Mouse (Mus musculus): ENCODE measurements around the gene Ptprt. TPM values are rescaled to one million over a fixed set of nuclear protein-coding genes. Genes with fewer than 3 reads are reported as not detected.

The Ptprt gene
- polyA plus RNA-seq, 1 experiment from 2014 or later, result 0.66 TPM

DNA sequence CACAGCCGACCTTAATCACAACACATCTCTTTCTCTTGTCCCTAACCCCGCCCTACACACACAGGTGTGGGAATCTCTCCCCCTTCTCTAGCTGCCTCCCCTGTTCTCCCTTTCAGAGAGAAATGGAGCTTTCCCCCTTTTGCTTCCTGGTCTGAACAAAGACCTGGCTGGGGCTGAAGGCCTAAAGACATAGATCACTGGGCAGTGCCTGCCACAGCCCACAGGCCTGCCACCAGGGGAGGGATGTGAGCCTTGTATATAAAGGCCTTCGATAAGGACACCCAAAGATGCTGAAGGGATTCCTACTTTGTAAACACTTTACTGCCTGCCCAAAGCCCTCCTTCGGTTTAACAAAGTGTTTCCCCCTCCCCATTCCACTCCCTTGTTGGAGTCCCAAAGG, 786 bp upstream of the Ptprt start:
- Histone ChIP-seq H3K27me3 (ENCODE audit: control insufficient read depth, insufficient read depth, low read length) (peaks cover 55% of the 10 kb centered on the region), H3K9ac (ENCODE audit: low read depth, low read length) (no peak overlapping the region), H3K4me3 (ENCODE audit: low read depth, low read length) (no peak overlapping the region), H3K4me1 (ENCODE audit: control insufficient read depth, insufficient read depth, low read length) (no peaks in the 10 kb centered on the region; the same call in 1 of the 2 replicates), H3K36me3 (ENCODE audit: control insufficient read depth, insufficient read depth, low read length) (no peaks in the 10 kb centered on the region), H3K4me2 (no peak overlapping the region; the same call in 1 of the 2 replicates), H3K9me3 (replicated peaks; ENCODE audit: control insufficient read depth, low read length) (no peaks in the 10 kb centered on the region), H3K27ac (ENCODE audit: low read depth, low read length) (no peak overlapping the region)
- WGBS (ENCODE audit: insufficient replicate concordance), result 11% methylated on average over 4 of the region's 4 CpGs
- no peak for ATAC-seq (replicated peaks; ENCODE audit: insufficient number of reproducible peaks, low FRiP score, low TSS enrichment)

DNA sequence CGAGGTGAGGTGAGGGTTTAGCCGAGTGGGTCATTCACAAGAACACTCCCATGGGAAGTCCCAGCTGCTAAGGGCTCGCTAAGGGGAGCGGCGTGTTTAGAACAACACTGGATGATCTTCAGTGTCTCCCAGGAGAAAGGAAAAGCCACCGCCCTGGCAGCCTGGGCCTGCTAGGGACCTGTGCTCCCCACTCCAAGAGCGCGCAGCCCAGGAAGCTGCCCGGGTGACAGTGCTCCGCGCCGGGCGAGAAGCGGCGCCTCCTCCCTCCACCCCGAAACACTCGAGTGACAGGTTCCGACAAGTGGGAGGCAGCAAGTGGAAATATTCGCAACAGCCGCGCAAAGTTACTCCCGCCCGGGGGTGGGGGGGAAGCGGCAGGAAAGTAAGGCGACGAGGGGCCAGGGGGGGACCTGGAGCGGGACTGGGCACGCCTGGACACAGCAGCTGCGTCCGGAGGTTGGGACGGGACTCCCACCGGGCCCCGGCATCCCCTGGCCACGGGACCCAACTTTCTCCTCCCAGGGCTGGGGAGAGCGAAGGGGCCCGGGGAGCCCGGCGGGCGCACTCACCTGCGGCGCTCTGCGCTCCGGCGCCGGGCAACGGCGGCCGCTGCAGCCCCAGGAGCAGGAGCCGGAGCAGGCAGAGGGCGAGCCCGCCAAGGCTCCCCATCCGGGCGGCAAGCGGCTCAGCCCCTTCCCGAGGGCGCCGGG, 561 bp downstream of the Ptprt start:
- Histone ChIP-seq H3K36me3 (ENCODE audit: control insufficient read depth, insufficient read depth, low read length) (no peaks in the 10 kb centered on the region), H3K27me3 (ENCODE audit: control insufficient read depth, insufficient read depth, low read length) (peaks cover 58% of the 10 kb centered on the region), H3K27ac (ENCODE audit: low read depth, low read length) (no peak overlapping the region), H3K9me3 (replicated peaks; ENCODE audit: control insufficient read depth, low read length) (no peaks in the 10 kb centered on the region), H3K4me2 (peak overlapping the region; percentile 97), H3K4me3 (ENCODE audit: low read depth, low read length) (peak overlapping the region; percentile 55), H3K9ac (ENCODE audit: low read depth, low read length) (0 out of 2 replicates have a peak overlapping the region, but pooled peaks have one; percentile 16), H3K4me1 (ENCODE audit: control insufficient read depth, insufficient read depth, low read length) (no peaks in the 10 kb centered on the region; the same call in 1 of the 2 replicates)
- WGBS (ENCODE audit: insufficient replicate concordance), result under 1% methylated on average over 33 of the region's 57 CpGs
- no peak for ATAC-seq (replicated peaks; ENCODE audit: insufficient number of reproducible peaks, low FRiP score, low TSS enrichment)

DNA sequence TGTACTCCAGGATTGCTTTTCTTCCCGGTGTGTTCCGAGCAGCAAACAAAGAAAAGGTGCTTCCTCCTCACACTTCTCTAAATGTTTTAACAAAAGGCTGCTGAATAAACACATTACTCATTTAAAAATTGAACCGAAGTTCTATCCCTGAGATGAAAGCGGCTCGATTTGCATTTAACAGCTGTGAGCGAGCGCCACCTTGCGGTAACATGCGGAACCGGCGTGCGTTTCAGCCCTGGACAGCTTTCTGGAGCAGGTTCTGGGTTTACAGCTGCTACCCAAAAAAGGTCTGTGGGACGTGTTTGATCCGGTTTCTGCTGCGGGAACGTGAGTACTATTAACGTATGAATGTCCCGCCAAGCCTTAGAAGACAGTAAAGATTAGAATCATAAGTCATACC, 1.9 kb downstream of the Ptprt start:
- no peak for ATAC-seq (replicated peaks; ENCODE audit: insufficient number of reproducible peaks, low FRiP score, low TSS enrichment)
- no peaks in the 10 kb centered on the region; the same call in 1 of the 2 replicates for H3K4me1 ChIP-seq (ENCODE audit: control insufficient read depth, insufficient read depth, low read length)
- peaks cover 58% of the 10 kb centered on the region for H3K27me3 ChIP-seq (ENCODE audit: control insufficient read depth, insufficient read depth, low read length)
- H3K36me3 ChIP-seq (ENCODE audit: control insufficient read depth, insufficient read depth, low read length), result no peaks in the 10 kb centered on the region
- peak overlapping the region; percentile 97 for H3K4me2 ChIP-seq
- no peaks in the 10 kb centered on the region for H3K9me3 ChIP-seq (replicated peaks; ENCODE audit: control insufficient read depth, low read length)
- H3K4me3 ChIP-seq (ENCODE audit: low read depth, low read length), result peak overlapping the region; percentile 55
- no peak overlapping the region for H3K9ac ChIP-seq (ENCODE audit: low read depth, low read length)
- under 1% methylated on average over 18 of the region's 18 CpGs for WGBS (ENCODE audit: insufficient replicate concordance)
- no peak overlapping the region for H3K27ac ChIP-seq (ENCODE audit: low read depth, low read length)

DNA sequence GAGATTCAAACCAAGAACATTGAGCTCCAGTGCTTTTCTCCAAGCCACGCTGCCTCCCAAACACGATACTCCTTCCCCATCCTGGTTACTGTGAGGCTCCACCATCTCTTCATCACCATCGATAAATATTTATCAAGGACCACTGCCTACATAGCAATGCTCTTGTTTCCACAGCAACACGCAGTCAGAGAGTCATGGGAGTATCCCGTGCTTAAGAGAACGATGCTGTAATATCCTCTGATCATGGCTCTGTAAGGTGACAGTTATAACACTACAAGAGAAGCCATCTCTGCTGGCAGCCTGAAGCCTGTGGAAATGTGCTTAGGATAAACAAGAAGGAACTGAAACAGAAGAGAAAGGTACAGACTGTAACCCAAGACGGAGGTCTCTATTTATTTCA, 3.4 kb downstream of the Ptprt start:
- ATAC-seq (replicated peaks; ENCODE audit: insufficient number of reproducible peaks, low FRiP score, low TSS enrichment), result no peak
- WGBS (ENCODE audit: insufficient replicate concordance), result 65% methylated on average over 7 of the region's 7 CpGs
- Histone ChIP-seq H3K27ac (ENCODE audit: low read depth, low read length) (no peak overlapping the region), H3K4me3 (ENCODE audit: low read depth, low read length) (no peak overlapping the region), H3K36me3 (ENCODE audit: control insufficient read depth, insufficient read depth, low read length) (no peaks in the 10 kb centered on the region), H3K4me1 (ENCODE audit: control insufficient read depth, insufficient read depth, low read length) (no peaks in the 10 kb centered on the region; the same call in 1 of the 2 replicates), H3K9me3 (replicated peaks; ENCODE audit: control insufficient read depth, low read length) (no peaks in the 10 kb centered on the region), H3K9ac (ENCODE audit: low read depth, low read length) (no peak overlapping the region), H3K27me3 (ENCODE audit: control insufficient read depth, insufficient read depth, low read length) (peaks cover 46% of the 10 kb centered on the region), H3K4me2 (no peak overlapping the region)

DNA sequence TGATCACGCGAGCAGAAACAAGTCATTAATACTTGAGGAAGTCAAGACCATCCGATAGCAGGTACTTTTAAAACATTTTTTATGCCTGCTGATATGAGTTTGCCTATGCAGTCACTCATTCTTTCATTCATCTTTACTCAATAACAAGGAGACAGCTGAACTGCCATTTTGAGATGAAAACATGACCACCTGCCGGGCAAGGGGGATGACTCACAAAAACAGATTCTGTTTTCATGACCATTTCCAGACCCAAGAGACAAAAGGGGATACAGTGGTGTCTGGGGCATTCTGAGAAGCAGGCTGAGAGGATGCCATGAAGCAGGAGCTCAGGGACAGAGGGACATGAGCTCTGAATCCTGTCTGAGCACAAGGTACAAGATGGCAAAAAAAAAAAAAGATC, 6.5 kb downstream of the Ptprt start:
- Histone ChIP-seq H3K27me3 (ENCODE audit: control insufficient read depth, insufficient read depth, low read length) (peaks cover 15% of the 10 kb centered on the region), H3K4me2 (no peak overlapping the region), H3K4me1 (ENCODE audit: control insufficient read depth, insufficient read depth, low read length) (no peaks in the 10 kb centered on the region), H3K27ac (ENCODE audit: low read depth, low read length) (no peak overlapping the region), H3K9me3 (replicated peaks; ENCODE audit: control insufficient read depth, low read length) (no peaks in the 10 kb centered on the region), H3K9ac (ENCODE audit: low read depth, low read length) (no peak overlapping the region), H3K4me3 (ENCODE audit: low read depth, low read length) (no peak overlapping the region), H3K36me3 (ENCODE audit: control insufficient read depth, insufficient read depth, low read length) (no peaks in the 10 kb centered on the region)
- WGBS (ENCODE audit: insufficient replicate concordance), result 79% methylated on average over 4 of the region's 4 CpGs
- no peak for ATAC-seq (replicated peaks; ENCODE audit: insufficient number of reproducible peaks, low FRiP score, low TSS enrichment)

DNA sequence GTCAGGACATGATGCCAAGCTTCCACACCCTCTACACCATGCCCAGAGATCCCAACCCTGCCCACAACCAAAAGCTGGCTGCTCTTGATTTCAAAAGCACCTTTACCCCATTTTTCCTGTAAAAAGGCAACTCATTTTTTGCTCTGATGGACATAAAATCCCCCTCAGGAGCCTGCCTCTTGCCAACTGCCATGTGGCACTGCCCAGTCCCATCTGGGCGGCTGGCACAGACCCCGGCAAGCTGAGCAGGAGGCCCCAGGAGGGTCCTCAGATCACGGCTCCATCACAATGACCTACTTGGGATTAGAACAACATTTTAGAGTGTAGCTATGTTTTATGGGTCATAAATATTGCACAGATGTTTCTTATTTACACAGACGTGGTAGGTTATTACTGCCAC, 22.3 kb downstream of the Ptprt start:
- Histone ChIP-seq H3K9me3 (replicated peaks; ENCODE audit: control insufficient read depth, low read length) (no peaks in the 10 kb centered on the region), H3K27me3 (ENCODE audit: control insufficient read depth, insufficient read depth, low read length) (no peaks in the 10 kb centered on the region), H3K36me3 (ENCODE audit: control insufficient read depth, insufficient read depth, low read length) (no peaks in the 10 kb centered on the region), H3K4me3 (ENCODE audit: low read depth, low read length) (no peak overlapping the region), H3K4me2 (no peak overlapping the region), H3K9ac (ENCODE audit: low read depth, low read length) (no peak overlapping the region), H3K27ac (ENCODE audit: low read depth, low read length) (no peak overlapping the region), H3K4me1 (ENCODE audit: control insufficient read depth, insufficient read depth, low read length) (no peaks in the 10 kb centered on the region)
- WGBS (ENCODE audit: insufficient replicate concordance), result 75% methylated on average over 4 of the region's 4 CpGs
- no peak for ATAC-seq (replicated peaks; ENCODE audit: insufficient number of reproducible peaks, low FRiP score, low TSS enrichment)

DNA sequence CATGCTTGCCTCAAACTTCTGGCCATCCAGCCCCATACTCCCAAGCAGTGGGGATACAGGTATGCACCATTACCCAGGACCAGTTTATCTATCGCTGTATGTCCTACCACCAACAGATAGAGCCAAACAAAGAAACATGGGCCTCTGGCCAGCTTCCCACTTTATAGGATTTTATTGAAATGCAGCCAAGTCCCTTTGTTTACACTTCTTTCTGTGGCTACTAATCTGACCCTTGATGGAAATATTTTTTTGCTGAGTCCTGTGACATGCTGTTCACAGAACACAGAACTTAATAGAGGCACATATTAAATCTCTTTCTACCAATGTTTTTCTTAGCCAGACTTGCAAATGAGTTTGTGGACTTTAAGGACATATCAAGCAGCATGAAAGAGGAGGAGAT, 23.4 kb downstream of the Ptprt start:
- no peaks in the 10 kb centered on the region for H3K4me1 ChIP-seq (ENCODE audit: control insufficient read depth, insufficient read depth, low read length)
- WGBS (ENCODE audit: insufficient replicate concordance), result 63% methylated on average over 1 of the region's 1 CpGs
- no peak overlapping the region for H3K4me3 ChIP-seq (ENCODE audit: low read depth, low read length)
- ATAC-seq (replicated peaks; ENCODE audit: insufficient number of reproducible peaks, low FRiP score, low TSS enrichment), result no peak
- H3K9ac ChIP-seq (ENCODE audit: low read depth, low read length), result no peak overlapping the region
- H3K27me3 ChIP-seq (ENCODE audit: control insufficient read depth, insufficient read depth, low read length), result no peaks in the 10 kb centered on the region
- H3K27ac ChIP-seq (ENCODE audit: low read depth, low read length), result no peak overlapping the region
- H3K9me3 ChIP-seq (replicated peaks; ENCODE audit: control insufficient read depth, low read length), result no peaks in the 10 kb centered on the region
- no peak overlapping the region for H3K4me2 ChIP-seq
- no peaks in the 10 kb centered on the region for H3K36me3 ChIP-seq (ENCODE audit: control insufficient read depth, insufficient read depth, low read length)

DNA sequence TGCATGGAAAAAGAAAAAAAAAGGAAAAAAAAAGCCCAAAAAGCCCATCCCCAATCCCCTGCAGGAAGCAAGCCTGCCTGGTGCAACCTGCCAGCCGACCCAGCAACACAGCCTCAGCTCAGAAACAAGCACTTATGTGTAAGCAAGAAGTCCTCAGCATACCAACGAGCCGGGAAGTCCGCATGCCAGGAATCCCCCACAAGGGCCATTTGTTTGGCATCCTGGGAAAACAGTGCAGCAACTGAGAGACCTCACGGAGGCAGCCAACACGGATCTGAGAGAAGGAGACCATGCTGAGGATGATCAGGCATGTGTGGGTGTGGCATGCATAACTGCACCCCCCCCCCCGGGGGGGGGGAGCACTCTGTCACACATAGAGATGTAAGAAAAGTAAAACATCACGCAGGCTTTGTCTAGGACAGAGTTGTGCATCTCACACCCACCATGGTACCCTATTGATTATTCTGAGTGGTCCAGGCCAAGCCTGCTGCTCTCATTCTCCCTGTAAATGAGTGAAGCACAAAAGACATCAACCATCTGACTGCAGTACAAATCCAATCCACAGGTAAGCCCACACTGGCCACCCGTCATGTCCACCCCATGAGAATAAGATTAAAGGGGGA, 24.4 kb downstream of the Ptprt start:
- WGBS (ENCODE audit: insufficient replicate concordance), result 49% methylated on average over 9 of the region's 9 CpGs
- H3K9me3 ChIP-seq (replicated peaks; ENCODE audit: control insufficient read depth, low read length), result no peaks in the 10 kb centered on the region
- H3K36me3 ChIP-seq (ENCODE audit: control insufficient read depth, insufficient read depth, low read length), result no peaks in the 10 kb centered on the region
- no peaks in the 10 kb centered on the region for H3K4me1 ChIP-seq (ENCODE audit: control insufficient read depth, insufficient read depth, low read length)
- no peak overlapping the region for H3K27ac ChIP-seq (ENCODE audit: low read depth, low read length)
- H3K4me3 ChIP-seq (ENCODE audit: low read depth, low read length), result no peak overlapping the region
- no peak overlapping the region for H3K9ac ChIP-seq (ENCODE audit: low read depth, low read length)
- no peak overlapping the region for H3K4me2 ChIP-seq
- no peak for ATAC-seq (replicated peaks; ENCODE audit: insufficient number of reproducible peaks, low FRiP score, low TSS enrichment)
- no peaks in the 10 kb centered on the region for H3K27me3 ChIP-seq (ENCODE audit: control insufficient read depth, insufficient read depth, low read length)

DNA sequence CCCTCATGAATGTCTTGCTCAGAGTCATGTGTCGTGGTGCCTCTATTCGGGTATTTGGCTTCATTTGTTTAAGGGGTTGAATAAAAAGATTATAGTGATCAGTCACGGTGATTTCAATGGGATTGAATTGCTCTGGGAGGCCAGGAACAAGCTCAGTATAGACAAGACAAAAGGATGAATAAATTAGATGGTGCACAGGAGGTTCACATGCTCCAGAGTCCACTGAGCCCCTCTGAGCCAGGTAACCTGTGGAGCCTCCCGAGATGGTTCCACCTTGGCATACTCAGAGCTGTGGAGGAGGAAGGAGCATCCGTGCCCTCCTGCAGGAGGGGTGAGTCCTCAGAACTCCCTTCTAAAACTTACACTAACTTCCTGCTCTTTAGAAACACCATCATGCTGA, 26.0 kb downstream of the Ptprt start:
- no peaks in the 10 kb centered on the region for H3K36me3 ChIP-seq (ENCODE audit: control insufficient read depth, insufficient read depth, low read length)

More for the DNA sequence above, 26.0 kb downstream of the Ptprt start:
- H3K9ac ChIP-seq (ENCODE audit: low read depth, low read length), result no peak overlapping the region
- no peaks in the 10 kb centered on the region for H3K4me1 ChIP-seq (ENCODE audit: control insufficient read depth, insufficient read depth, low read length)
- no peaks in the 10 kb centered on the region for H3K9me3 ChIP-seq (replicated peaks; ENCODE audit: control insufficient read depth, low read length)
- 73% methylated on average over 5 of the region's 5 CpGs for WGBS (ENCODE audit: insufficient replicate concordance)
- no peaks in the 10 kb centered on the region for H3K27me3 ChIP-seq (ENCODE audit: control insufficient read depth, insufficient read depth, low read length)
- H3K4me3 ChIP-seq (ENCODE audit: low read depth, low read length), result no peak overlapping the region
- ATAC-seq (replicated peaks; ENCODE audit: insufficient number of reproducible peaks, low FRiP score, low TSS enrichment), result no peak
- no peak overlapping the region for H3K4me2 ChIP-seq
- no peak overlapping the region for H3K27ac ChIP-seq (ENCODE audit: low read depth, low read length)

Data from heart, embryonic 11.5 days (tissue).